Mouse (Mus musculus) frontal cortex, postnatal 25 days (tissue): ENCODE results near the gene Pphln1.

ENCODE experiments used
- DNase-seq, 2 experiments: peaks; one replicate each; pipeline ENCODE4 v3.0.0; 2022; ENCODE audit warnings: low spot score in 2 of 2

Pphln1 gene

GRCm38 (mm10) chr15:93502703-93503102 is 104.6 kb downstream of the Pphln1 start:
- no peak for DNase-seq

GRCm38 (mm10) chr15:93503201-93503745 is 105.1 kb downstream of the Pphln1 start:
- DNase-seq: no peak

DNA sequence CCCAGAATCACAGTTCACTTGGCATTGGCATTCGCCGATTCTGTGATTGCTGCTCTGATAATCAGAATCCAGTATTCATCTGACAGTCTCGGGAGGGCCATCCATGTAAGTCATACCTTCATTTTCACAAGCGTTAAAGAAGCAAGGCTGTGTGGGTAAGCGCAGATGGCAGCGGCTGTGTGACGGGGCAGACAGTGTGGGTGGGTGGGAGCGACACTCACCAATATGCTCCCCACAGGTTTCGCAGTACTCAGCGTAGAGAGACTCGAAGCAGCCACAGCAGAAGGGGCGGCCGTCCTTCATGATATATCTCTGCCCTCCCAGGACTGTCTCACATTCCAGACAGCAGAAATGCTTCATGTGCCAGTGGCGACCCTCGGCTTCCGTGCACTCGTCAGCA is 106.7 kb downstream of the Pphln1 start:
- no peak for DNase-seq

- DNase-seq: no peak
These were observed 112.7 kb downstream of the Pphln1 start for GRCm38 (mm10) chr15:93510690-93511336.

GRCm38 (mm10) chr15:93512437-93512836 is 114.3 kb downstream of the Pphln1 start:
- DNase-seq: no peak

DNA sequence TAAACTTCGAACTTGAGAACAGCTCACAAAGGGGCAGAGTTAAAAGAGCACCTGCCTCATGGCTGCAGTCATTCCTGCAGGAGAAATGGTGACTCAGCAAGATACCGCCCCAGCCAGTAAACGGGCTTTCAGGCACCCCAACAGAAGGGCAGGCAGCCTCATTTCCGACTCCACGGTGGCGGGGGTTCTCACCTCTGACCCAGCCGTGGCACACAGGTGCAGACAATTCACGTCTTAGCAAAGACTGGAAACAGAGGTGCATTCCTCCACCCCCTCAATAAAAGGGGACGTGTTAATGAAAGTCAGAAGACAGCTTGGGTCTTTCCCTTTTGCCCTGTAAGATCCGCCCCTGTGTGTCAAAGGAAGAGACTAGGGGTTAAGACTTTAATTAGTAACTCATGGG is 115.8 kb downstream of the Pphln1 start:
- no peak for DNase-seq

GRCm38 (mm10) chr15:93515316-93515715 is 117.2 kb downstream of the Pphln1 start:
- DNase-seq: no peak

- no peak for DNase-seq
These were observed 118.9 kb downstream of the Pphln1 start for GRCm38 (mm10) chr15:93517022-93517565.

- no peak for DNase-seq
These were observed 120.2 kb downstream of the Pphln1 start for GRCm38 (mm10) chr15:93518143-93518902.

DNA sequence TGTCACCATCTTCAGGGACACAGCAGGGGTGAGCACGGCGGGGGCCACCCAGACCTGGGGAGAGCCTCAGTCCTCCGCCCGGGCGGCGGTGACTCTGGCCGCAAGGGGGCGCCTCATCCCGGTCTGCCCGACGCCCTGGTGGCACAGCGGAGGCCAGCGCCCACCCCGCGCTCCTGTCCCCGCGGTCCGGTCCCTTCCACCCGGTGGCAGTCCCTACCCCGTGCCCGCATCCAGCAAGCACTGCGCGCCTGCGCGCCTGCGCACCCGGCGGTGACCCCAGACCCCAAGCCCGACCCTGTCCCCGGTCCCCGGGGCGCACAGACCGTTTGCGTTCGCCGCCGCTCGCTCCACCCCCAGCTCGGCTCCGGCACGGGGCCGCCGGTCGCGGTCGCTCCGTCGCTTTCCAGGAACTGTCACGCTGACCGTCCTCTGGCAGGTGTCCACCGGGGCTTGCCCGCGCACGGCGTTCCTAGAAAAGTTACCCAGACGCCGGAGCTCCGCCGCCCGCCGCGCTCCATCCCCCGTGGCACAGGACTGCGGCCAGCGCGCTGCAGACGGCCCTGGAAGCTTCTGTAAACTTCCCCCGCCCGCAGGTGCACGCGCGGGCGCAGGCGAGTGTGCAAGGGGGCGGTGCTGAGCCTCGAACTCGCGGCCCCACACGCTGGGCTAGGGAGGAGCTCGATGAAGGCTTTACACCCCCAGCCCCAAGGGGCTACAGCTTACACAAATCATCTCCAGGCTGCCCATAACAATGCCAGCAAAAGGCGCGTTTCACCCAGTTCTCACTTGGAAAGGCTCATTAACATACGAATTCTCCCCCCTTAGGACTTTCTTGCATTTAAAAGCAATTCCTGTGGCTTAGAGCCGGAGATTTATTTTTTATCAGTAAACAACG is 121.0 kb downstream of the Pphln1 start:
- peak; percentile 43 to 66 for DNase-seq

DNA sequence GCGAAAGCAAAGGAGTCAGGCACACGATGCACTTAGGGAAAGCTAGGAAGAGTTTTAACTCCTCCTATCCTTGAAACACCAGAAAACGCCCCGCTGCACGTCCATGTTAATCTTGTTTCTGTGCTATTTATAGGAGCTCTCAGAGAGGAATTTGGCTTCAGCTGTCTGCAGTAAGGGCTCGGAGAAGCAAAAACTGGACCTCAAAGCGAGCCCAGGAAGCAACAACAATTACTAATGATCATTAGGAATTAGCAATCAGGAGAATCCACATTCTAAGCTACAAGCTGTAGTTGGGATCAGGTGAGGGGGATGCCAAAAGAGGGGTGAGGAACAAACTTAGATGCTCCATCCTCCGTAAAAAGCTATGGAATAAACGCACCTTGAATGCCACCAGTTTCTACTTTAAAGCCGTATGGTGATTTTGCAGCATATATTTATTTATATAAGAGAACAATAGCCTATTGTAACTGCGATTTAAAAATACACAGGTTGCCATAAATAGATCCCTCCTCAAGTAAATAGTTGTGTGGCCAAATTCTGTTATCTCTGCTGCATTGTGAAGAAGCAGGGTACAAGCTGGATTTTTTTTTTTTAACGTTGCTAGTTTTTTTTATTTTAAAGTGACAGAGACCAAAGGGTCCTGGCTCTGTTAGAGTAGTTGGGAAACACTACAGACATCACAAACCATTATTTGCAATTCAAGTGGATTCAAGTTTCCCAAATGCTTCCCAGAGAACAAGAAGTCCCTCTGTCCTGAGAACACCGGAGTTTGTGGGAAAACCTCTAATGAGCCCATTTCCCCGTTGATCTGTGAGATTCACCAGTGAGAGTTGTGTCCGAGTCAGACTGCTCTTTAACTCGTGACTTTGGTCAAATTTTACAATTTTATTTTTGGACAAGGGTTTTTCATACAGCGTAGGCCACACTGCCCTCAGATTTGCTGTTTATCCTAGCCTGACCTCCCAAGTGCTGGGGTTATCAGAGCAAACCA is 122.0 kb downstream of the Pphln1 start:
- DNase-seq: no peak

DNA sequence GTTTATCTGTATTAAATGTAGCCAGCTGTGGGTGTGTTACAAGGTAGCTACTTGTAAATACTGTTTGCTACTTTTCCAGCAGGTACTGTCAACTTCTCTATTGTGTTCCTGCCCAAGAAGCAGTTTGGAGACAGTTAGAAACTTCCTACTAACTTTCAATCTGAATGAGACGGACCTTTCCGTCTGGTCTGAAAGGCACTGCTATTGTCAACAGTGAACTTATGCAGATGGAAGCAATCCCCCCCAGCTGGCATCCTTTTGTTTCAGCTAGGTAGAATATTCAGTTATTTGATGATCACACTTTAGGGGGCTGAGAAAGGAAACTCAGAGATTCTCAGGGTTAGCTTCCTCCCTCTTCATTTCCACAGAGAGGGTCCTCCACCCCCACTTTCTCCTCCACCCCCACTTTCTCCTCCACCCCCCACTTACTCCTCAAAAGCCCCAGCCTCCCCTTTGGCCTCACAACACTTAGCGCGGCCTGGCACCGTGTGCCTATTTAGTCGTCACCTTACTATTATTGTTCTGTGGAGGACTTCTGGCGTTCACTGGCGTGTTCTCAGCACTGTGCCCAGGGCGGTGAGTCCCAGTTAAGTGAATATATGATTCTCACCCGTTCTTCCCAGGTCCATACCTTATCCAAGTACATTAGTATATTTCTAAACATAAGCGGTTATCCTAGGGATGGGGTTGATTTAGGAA is 123.1 kb downstream of the Pphln1 start:
- DNase-seq: no peak

GRCm38 (mm10) chr15:93521787-93522180 is 123.6 kb downstream of the Pphln1 start:
- DNase-seq: no peak

- no peak for DNase-seq
These were observed 127.3 kb downstream of the Pphln1 start for GRCm38 (mm10) chr15:93525305-93525917.

- no peak for DNase-seq
These were observed 131.9 kb downstream of the Pphln1 start for GRCm38 (mm10) chr15:93529831-93530702.

DNA sequence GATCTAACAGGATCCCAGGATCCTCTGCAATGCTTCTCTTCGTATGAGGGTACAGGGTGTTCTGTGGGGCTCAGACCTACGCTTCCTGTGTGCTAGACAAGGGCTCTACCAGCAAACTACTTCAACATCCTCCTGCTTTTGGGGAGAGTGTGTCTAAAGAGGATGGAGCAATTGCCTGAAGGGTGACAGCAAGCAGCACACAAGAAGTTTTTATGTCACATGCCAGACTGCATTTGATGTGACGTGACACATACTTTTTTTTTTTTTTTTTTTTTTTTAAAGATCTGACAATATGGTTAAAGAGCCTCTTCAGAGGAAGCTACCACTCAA is 132.5 kb downstream of the Pphln1 start:
- DNase-seq: no peak

- no peak for DNase-seq
These were observed 138.0 kb downstream of the Pphln1 start for GRCm38 (mm10) chr15:93536191-93536590.

- no peak for DNase-seq
These were observed 139.6 kb downstream of the Pphln1 start for GRCm38 (mm10) chr15:93537745-93538144.
